Mouse (Mus musculus) embryonic fibroblast, embryonic 13.5 days (primary cell): ENCODE measurements at regions not wholly inside any gene's neighbourhood (a gene's known extent, or its start where the extent isn't known, plus 50 kb on each side); places are given as distances from the start of the nearest gene placed in this dataset.
A peak's percentile ranks its signal among the peaks of the same experiment; 100 is the strongest.

ENCODE experiments used
- H3K27ac ChIP-seq: 2 replicates; pipeline ENCODE4 v1.5.1; 2012; ENCODE audit warnings: low read length, control low read depth, inconsistent platforms; ENCODE audit not compliant: insufficient read depth
- H3K4me1 ChIP-seq: 2 replicates; pipeline ENCODE4 v1.6.1; 2011; ENCODE audit warnings: low read length; ENCODE audit not compliant: control insufficient read depth, insufficient read depth
- H3K4me3 ChIP-seq: 2 replicates; pipeline ENCODE4 v1.5.1; 2011; ENCODE audit warnings: mild to moderate bottlenecking, control low read depth, low read length; ENCODE audit not compliant: insufficient read depth
- CTCF ChIP-seq: IDR thresholded peaks from 2 replicates; pipeline ENCODE4 v1.5.1; 2011; ENCODE audit warnings: mild to moderate bottlenecking, control low read depth, low read length, moderate library complexity, borderline replicate concordance; ENCODE audit not compliant: insufficient read depth
- POLR2A ChIP-seq: IDR thresholded peaks from 2 replicates; pipeline ENCODE4 v1.6.1; 2011; ENCODE audit warnings: low read depth, mild to moderate bottlenecking, control low read depth, low read length, moderate library complexity

DNA sequence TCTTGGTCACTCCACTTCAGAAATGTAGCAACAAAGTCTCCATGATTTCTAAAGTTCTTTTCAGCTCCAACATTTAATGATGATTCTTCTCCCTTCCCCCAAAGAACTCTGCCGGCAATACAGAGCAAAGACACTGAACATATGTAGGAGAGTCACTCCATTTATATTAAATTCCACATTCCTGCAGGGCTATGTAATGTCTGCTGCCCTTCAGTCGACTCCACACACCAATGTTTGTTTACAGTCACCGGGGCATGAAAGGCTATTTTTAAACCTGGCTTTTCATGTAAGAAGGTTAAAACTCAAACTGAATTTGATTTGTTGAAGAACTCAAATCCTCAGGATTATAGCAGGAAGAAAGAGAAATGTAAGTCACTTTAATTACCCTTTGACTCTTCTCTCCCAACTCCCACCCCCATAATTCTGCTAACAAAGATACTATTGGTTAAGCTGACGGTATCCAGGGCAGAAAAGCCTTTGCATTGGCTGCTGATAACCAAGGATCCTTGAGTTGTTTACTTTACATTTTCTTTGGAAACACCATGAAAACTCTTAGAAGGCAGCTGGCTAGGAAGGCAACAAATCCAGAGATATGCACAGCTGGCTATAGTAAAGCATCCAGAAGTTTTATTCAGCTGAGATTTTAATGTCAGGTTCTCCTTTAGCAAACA lies 360.6 kb downstream of the Gsdmc2 start:
- no peak for TF ChIP-seq CTCF
- TF ChIP-seq POLR2A, result no peak
- Histone ChIP-seq H3K4me1 (peaks cover 2% of the 10 kb centered on the region; the same call in 1 of the 2 replicates), H3K27ac (peak overlapping the region; percentile 73), H3K4me3 (no peak overlapping the region)

DNA sequence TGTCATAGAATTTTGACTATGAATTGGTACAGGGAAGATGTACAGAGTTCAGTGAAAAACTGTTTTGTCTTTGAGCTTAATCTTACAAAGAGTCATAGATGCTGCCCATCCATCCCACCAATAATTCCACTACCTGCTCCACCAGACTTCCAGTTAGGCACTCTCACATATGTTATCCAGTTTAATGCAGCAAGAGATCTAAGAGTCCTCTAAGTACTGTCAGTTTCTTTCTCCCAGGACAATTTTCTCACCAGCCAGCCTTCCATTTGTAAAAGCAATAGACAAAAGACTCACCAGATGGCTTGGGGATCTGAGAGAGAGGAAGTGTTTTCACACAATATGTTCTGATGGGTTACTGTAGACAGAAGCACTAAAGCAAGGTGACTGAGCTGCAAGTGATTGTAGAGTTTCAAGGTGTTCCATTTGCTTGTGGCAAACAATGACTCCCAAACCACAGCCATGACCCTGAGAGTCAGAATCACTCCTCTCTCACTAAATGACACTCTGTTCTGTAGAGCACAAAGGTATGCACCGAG lies 365.6 kb downstream of the Gsdmc2 start:
- Histone ChIP-seq H3K4me1 (peaks cover 2% of the 10 kb centered on the region; the same call in 1 of the 2 replicates), H3K27ac (no peak overlapping the region), H3K4me3 (no peak overlapping the region)
- no peak for TF ChIP-seq CTCF
- TF ChIP-seq POLR2A, result no peak

DNA sequence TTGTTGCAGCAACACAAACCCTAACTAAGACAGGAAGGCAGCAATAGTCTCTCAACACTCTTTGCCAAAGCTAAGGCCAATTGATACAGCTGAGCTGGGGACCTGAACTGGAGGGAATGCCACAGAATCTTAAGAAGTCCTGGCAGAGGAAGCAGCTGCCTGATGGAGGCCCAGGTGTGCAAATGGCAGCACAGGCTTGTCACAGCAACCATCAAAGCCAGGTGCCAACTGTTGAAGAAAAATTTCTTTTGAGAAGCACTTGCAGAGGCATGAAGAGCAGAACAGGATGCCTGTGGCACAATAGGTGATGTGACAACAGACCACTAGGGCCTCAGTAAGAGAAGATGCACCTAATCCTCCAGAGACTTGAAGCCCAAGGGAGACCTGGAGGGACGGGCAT lies 378.1 kb downstream of the Gsdmc2 start:
- Histone ChIP-seq H3K4me3 (no peak overlapping the region), H3K4me1 (no peaks in the 10 kb centered on the region), H3K27ac (no peak overlapping the region)
- TF ChIP-seq POLR2A (no peak), CTCF (no peak)

DNA sequence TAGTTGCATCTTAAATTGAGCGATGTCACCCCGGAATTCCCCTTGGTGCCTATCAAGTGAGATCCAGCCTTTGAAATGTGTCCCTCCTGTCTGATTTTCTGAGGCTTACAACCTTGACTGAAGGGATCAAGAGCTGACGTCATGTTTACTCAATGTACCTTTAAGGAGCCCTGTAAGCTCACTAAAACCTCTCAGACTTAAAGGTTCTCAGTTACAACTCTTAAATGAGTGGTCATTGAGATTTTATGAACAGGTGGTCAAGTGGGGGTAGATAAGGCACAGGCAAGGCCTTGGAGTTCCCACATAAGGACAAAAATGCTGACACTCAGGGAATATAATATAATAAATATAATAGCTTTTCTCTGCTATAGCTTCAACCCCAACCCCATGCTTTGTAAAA lies 392.4 kb downstream of the Gsdmc2 start:
- Histone ChIP-seq H3K27ac (no peak overlapping the region), H3K4me1 (no peaks in the 10 kb centered on the region), H3K4me3 (no peak overlapping the region)
- no peak for TF ChIP-seq CTCF
- no peak for TF ChIP-seq POLR2A

DNA sequence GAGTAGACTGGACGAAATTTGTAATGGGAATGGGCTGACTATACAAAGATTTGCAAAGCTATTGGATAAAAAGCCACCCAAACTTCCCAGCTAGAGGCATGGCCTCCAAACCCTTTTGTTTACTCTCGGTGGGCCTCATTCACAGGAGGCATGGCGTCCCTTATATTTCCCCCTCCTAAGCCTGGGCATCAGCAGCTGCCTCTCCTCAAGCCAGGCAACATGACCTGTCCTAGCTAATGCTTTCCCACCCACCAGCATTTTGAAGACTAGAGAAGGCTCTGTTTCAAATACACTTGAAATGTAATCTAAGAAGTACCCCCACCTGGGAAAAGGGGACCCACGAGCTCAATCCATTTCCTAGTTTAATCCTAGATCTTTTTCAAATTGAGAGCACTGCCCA lies 398.7 kb downstream of the Gsdmc2 start:
- Histone ChIP-seq H3K4me1 (no peaks in the 10 kb centered on the region), H3K27ac (no peak overlapping the region), H3K4me3 (no peak overlapping the region)
- TF ChIP-seq CTCF, result no peak
- no peak for TF ChIP-seq POLR2A

DNA sequence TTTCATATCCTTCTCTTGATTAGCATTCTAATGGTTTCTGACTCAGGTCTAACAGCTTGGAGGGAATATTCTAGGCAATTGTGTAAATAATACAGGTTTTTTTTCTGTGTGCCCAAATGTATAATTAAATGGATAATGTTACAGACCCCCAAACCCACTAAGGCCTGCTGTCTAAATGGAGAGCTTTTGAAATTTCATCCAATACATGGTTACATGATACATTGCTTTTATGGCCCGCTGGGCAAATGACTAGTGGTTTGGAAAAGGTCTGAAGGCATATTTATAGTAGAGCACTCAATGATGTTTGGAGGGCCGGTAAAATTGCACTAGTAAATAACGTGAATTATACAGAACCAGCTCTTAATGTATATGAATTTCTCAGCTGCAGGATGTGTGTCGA lies 400.0 kb downstream of the Gsdmc2 start:
- Histone ChIP-seq H3K4me1 (no peaks in the 10 kb centered on the region), H3K27ac (no peak overlapping the region), H3K4me3 (no peak overlapping the region)
- TF ChIP-seq CTCF (no peak), POLR2A (no peak)

DNA sequence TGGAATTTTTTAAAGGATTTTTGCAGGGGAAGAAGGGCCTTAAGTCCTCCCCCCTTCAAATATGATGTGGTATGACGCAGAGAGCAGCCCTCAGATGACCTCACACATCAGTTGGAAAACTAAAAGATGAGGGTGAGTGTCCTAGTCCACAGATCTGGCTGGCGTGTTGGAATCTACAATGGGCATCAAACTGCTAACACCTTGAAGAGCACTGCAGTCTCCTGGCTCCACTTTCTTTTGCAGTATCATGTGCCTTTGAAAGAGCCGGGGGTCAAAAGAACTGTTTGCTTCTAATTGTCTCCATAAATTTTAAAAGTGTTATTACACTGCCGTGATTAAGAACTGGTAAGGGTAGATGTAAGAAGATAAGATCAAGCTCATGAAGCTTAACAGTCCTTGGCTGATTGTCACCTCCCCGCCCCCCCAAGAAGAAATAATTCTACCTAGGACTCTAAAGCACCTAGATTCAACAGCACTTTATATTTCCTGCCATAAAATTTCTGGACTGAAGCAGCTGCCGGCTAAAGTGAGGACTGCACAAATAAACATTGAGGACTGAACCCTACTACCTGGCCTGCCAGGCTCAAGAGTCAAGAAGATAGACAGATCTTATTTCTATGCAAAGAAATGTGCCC lies 402.7 kb downstream of the Gsdmc2 start:
- no peaks in the 10 kb centered on the region for H3K4me1 ChIP-seq
- no peak overlapping the region for H3K27ac ChIP-seq
- H3K4me3 ChIP-seq, result no peak overlapping the region
- TF ChIP-seq CTCF (no peak), POLR2A (no peak)

DNA sequence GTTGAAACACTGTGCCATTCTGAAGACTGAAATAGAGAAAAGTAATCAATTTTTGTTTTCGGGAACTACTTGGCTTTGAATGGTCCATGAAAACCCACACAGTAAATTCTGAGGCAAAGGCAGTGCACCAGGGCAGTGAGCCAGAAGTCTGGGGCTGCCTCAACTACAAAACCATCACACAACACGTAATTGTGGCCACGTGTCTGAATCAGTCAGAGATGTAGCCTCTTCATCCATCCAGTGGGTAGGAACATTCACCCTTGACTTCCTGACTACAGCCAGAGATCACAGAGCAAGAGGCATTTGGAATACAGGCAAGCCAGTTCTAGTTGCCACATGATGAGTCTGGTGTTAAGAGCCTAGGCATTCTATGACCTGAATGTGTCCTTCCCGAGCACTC lies 432.3 kb downstream of the Gsdmc2 start:
- no peak for TF ChIP-seq POLR2A
- TF ChIP-seq CTCF, result no peak
- H3K27ac ChIP-seq, result no peak overlapping the region
- peaks cover 8% of the 10 kb centered on the region; the same call in 1 of the 2 replicates for H3K4me1 ChIP-seq
- H3K4me3 ChIP-seq, result no peak overlapping the region

DNA sequence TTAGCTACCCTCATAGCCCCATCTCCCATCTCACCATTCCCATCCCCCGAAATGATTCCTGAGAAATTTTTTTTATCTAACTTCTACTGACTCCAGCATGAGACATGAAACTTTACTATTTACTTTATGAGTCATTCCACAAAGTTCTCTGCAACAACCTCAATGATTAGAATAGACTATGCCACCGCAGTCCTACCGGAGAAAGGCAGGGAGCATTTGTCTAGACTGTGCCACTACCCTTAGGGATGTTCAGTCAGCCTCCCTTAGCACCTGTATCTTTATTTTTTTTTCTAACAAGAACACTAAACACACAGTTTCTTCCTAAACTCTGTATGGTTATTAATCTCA lies 433.2 kb downstream of the Gsdmc2 start:
- H3K27ac ChIP-seq, result peak overlapping the region; percentile 71
- no peak overlapping the region for H3K4me3 ChIP-seq
- peaks cover 8% of the 10 kb centered on the region; the same call in 1 of the 2 replicates for H3K4me1 ChIP-seq
- TF ChIP-seq POLR2A (no peak), CTCF (no peak)
